Mouse (Mus musculus) embryonic fibroblast, embryonic 13.5 days (primary cell): ENCODE measurements at regions not wholly inside any gene's neighbourhood (a gene's known extent, or its start where the extent isn't known, plus 50 kb on each side); places are given as distances from the start of the nearest gene placed in this dataset.

Experiments
- CTCF ChIP-seq: IDR thresholded peaks from 2 replicates; pipeline ENCODE4 v1.5.1; 2011; ENCODE audit warnings: mild to moderate bottlenecking, control low read depth, low read length, moderate library complexity, borderline replicate concordance; ENCODE audit not compliant: insufficient read depth
- POLR2A ChIP-seq: IDR thresholded peaks from 2 replicates; pipeline ENCODE4 v1.6.1; 2011; ENCODE audit warnings: low read depth, mild to moderate bottlenecking, control low read depth, low read length, moderate library complexity

- TF ChIP-seq POLR2A = no peak
- TF ChIP-seq CTCF = no peak
Observed at GRCm38 (mm10) chr4:125826416-125826815, 197.9 kb upstream of the Csf3r start.
